Mouse (Mus musculus): ENCODE data around the gene Lrig2. TPM values are rescaled to one million over a fixed set of nuclear protein-coding genes. Genes with fewer than 3 reads are reported as not detected.
A peak's percentile ranks its signal among the peaks of the same experiment; 100 is the strongest.

The Lrig2 gene
- total RNA-seq, 2 experiments from 2014 or later = 29.9 to 33.3 TPM

DNA sequence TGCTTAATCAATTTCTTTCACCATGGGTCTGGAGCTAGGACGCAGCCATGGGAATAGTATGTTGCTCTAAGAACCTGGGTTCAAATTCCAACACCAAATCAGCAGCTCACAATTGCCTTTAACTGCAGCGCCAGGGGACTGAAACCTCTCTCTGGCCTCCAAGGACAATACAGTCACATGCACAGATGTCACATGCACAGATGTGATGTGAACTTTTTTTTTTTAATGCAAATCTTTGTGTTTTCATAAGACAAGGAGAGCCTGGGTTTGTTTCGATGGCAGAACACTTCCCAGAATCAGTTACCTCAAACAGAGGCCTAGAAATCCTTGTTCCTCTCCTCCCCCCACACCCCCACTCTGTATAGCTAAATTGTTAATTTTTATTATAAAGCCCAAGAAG is 133.5 kb downstream of the Lrig2 start:
- DNase-seq (ENCODE audit: low spot score in 2 of 2) = no peak

DNA sequence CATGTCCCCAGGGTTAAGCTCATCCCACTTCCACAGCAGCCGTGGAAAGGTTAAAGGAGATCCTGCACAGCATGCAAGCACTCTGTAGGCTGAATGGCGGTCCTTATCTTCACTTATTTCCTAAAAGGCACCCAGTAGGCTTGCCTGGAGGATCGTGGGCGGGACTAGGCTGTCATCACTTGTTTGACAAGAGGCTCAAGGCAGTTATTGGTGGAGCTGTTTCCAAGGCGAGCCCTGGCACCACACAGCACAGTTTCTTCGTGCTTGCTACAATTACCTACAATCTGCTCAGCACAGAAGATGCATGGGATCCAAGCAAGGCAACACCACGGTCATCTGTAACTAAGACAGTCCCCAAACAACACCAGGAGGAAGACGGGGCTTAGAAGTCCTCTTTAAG is 137.8 kb downstream of the Lrig2 start:
- DNase-seq (ENCODE audit: low spot score in 2 of 2) = no peak

GRCm38 (mm10) chr3:104372374-104372773 is 139.3 kb downstream of the Lrig2 start:
- no peak for DNase-seq (ENCODE audit: low spot score in 2 of 2)

- no peak for DNase-seq (ENCODE audit: low spot score in 2 of 2)
These were observed 143.8 kb downstream of the Lrig2 start for GRCm38 (mm10) chr3:104367912-104368311.

DNA sequence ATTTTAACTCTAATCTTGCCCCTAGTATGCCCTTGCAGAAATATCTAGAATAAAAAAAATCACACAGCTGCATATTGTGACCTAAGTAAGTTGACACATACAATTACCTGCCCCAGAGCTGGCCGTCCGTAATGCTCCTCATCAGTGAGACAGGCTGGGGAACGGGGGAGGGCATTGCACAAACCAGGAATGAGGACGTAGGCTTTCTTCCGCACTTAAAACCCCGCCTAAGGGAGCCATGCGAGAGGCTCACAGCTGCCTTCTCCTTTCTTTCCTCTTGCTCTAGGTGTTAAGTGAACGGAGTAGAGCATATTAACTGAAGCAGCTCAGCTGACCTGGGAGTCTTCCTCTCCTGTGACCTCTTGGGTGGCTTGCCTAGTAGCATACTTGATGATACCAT is 149.9 kb downstream of the Lrig2 start:
- no peak for DNase-seq (ENCODE audit: low spot score in 2 of 2)

GRCm38 (mm10) chr3:104360325-104360724 is 151.4 kb downstream of the Lrig2 start:
- no peak for DNase-seq (ENCODE audit: low spot score in 2 of 2)

DNA sequence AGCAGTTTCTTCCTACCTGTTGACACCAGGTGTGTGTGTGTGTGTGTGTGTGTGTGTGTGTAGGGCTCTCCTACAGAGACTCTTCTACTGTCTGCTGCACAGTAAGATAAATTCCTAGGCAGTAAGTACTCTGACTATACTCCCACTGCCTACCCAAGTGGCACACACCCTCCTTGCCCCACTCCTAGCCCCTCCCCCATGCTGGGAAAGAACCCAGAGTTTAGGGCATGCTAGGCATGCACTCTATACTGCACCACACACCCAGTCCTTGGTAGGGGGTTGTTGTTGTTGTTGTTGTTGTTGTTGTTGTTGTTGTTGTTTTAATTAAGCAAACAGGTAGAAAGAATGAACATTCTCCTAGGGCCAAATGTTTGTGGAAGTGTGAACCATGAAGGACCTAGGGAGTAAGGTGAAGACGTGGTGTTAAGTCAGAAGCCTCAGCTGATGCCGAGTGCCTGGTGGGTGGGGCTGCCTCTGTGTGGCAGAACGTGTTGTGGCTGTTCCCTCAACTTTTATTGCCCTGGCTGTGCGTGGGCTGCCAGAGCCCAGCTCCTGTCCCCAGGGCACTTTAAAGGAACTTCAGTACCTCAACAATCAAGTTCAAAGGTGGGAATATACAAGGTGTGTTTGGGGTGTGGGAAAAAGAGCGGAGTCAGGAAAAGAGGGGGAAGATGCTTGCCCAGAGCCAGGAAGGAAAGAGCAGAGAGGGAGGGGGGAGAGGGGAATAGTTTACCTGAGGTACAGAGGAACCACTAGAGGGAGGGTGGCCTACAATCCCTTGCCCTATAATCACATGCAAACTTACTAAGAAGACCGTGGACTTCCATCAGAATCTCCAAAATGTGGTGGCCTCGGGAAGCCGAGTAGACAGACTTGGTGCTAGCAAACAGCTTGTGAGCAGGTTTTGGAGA is 152.2 kb downstream of the Lrig2 start:
- DNase-seq (ENCODE audit: low spot score in 2 of 2) = no peak

GRCm38 (mm10) chr3:104358747-104359146 is 153.0 kb downstream of the Lrig2 start:
- no peak for DNase-seq (ENCODE audit: low spot score in 2 of 2)

- no peak for DNase-seq (ENCODE audit: low spot score in 2 of 2)
These were observed 155.6 kb downstream of the Lrig2 start for GRCm38 (mm10) chr3:104356106-104356505.

DNA sequence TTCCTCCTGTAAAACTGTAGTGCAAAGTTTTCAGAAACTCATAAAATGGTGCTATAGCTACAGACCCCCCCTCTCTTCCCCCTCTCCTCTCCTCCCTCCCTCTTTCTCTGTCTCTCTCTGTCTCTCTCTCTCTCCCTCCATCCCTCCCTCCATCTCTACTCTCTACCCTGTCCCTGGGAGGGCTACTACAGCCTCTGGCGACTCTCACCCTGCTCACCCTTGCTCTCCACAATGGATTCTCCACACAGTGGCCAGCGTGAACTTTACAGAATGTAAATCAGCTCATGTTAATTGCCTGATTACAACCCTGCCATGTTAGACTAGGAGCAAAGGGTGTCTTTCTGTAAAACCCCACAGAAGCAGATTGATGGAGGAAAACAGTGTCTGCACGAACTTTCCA is 157.8 kb downstream of the Lrig2 start:
- no peak for DNase-seq (ENCODE audit: low spot score in 2 of 2)

DNA sequence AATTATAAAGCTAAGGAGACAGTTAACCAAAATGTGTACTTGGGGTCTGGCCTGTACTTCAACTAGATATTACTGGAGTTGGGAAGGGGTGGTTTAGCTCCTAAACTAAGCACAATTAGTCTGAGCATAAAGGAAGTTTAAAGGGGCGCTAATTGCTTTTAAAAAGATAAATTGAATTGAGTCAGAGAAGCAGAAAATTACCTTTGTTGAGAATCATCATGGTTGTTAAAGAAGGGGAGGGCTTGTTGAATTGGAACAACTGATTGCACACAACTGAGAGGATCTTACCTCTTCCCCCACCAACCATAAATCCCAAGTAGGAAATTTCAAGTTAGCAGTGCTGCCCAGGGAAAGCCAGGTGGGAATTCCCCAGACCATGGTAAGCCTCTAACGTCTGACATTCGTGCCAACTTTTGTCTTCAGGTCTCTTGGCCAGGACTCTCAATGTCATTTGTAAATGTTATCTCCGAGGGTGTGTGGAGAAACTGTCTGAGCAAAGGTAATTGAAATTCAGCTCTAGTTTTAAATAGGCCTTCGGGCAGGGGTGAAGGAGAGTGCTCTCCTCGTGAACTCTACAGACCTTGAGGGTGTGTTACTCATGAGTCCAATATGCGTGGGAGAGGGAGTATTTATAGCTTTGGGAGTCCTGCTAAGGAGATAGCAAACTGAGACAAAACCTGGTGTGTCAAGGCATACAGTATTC is 159.2 kb downstream of the Lrig2 start:
- no peak for DNase-seq (ENCODE audit: low spot score in 2 of 2)

GRCm38 (mm10) chr3:104350253-104350945 is 161.3 kb downstream of the Lrig2 start:
- DNase-seq (ENCODE audit: low spot score in 2 of 2) = no peak

- no peak for DNase-seq (ENCODE audit: low spot score in 2 of 2)
These were observed 161.9 kb downstream of the Lrig2 start for GRCm38 (mm10) chr3:104349847-104350228.

DNA sequence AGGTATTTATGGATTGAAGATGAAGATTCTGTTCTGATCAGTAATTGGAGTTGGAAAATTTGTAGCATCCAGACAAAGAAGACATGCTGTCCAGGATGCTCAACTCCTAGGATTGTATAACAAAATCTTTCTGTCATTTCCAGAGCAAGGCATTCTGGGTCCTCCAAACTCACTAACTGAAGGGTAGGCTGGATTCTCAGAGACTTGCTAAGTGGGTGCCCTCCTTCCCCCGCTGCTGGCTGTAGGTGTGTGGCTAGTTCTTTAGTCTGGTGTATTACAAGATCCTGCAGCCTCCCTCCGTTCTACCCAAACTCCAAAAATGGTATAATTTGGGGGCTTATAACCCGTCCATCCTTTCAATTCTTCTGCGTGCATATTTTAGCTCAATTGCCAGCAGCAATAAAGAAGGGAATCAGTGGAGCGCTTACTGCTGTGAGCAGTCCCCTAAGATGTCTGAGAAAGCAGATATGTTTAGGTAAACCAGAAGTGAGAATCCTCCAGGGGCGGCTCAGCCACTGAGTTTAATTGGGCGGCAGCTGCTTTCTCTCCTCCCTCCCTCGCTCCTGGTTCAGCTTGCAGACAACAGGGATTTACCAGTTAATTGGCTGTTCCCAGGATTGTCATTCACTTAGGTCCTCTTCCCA is 162.4 kb downstream of the Lrig2 start:
- DNase-seq (ENCODE audit: low spot score in 2 of 2) = peak in 1 of 2 experiments; percentile 45

Other genes with a start within 250 kb of the Lrig2 start
- gene Slc16a1, start 126.8 kb upstream of the Lrig2 start, total RNA-seq (2021) = 10 to 100 TPM; 18.2 to 20.3 TPM